Mouse (Mus musculus) stomach, postnatal 0 days (tissue): Measurements from ENCODE around the gene Slc9a9. TPM values are rescaled to one million over a fixed set of nuclear protein-coding genes. Genes with fewer than 3 reads are reported as not detected.
A peak's percentile ranks its signal among the peaks of the same experiment; 100 is the strongest.
"Not testable (repeated sequence)": the region's sequence is repeated elsewhere in the genome, so short reads cannot be mapped to it uniquely, and the experiment has no call there.

Source experiments
- ATAC-seq: fragments of 200-750 bp; cut with Nextera tagmentation; 2 replicates; pipeline ENCODE4 v1.8.0; 2017; ENCODE audit not compliant: low FRiP score, low TSS enrichment
- DNase-seq: peaks from one replicate; pipeline ENCODE4 v3.0.0-alpha.2; 2016; ENCODE audit warnings: low spot score
- H3K27ac ChIP-seq: fragments of 300-500 bp; sonication (generic); replicated peaks from 2 replicates; pipeline ENCODE4 v1.5.1; 2014; ENCODE audit warnings: mild to moderate bottlenecking, control low read depth
- H3K27me3 ChIP-seq: fragments of 300-500 bp; sonication (generic); 2 replicates; pipeline ENCODE4 v1.6.1; 2014; ENCODE audit warnings: low read length; ENCODE audit not compliant: control insufficient read depth, insufficient read depth
- H3K36me3 ChIP-seq: fragments of 300-500 bp; sonication (generic); 2 replicates; pipeline ENCODE4 v1.6.1; 2014; ENCODE audit warnings: low read length, mixed read lengths; ENCODE audit not compliant: control insufficient read depth, insufficient read depth
- H3K4me1 ChIP-seq: fragments of 300-500 bp; sonication (generic); replicated peaks from 2 replicates; pipeline ENCODE4 v1.6.1; 2014; ENCODE audit warnings: antibody characterized with exemption; ENCODE audit not compliant: control insufficient read depth, insufficient read depth
- H3K4me2 ChIP-seq: fragments of 300-500 bp; sonication (generic); replicated peaks from 2 replicates; pipeline ENCODE4 v1.6.1; 2014; ENCODE audit warnings: low read depth, mild to moderate bottlenecking, control low read depth, moderate library complexity
- H3K4me3 ChIP-seq: fragments of 300-500 bp; sonication (generic); 2 replicates; pipeline ENCODE4 v1.5.1; 2014; ENCODE audit warnings: low read depth, low read length, control low read depth
- H3K9ac ChIP-seq: fragments of 300-500 bp; sonication (generic); 2 replicates; pipeline ENCODE4 v1.6.1; 2014; ENCODE audit warnings: mild to moderate bottlenecking, low read length, control low read depth, mixed read lengths
- H3K9me3 ChIP-seq: fragments of 300-500 bp; sonication (generic); 2 replicates; pipeline ENCODE4 v1.6.1; 2016; ENCODE audit warnings: low read length; ENCODE audit not compliant: control insufficient read depth
- CTCF ChIP-seq: IDR thresholded peaks from 2 replicates; pipeline ENCODE4 v1.5.1; 2016; ENCODE audit warnings: antibody characterized with exemption, low read depth, mild to moderate bottlenecking, moderate library complexity
- EP300 ChIP-seq: optimal IDR thresholded peaks from 2 replicates; pipeline ENCODE3; 2016; ENCODE audit warnings: antibody characterized with exemption
- WGBS: fragments of 180-500 bp; shearing (Covaris S2); extraction: QIAGEN DNeasy Blood & Tissue Kit; methylation state at CpG from one replicate; pipeline ENCODE4 v1.1.7; 2014; 5-methylcytosine and 5-hydroxymethylcytosine counted together
- polyA plus RNA-seq: library from polyadenylated mRNA; unstranded; fragments of >200 nt; fragmentation: Nextera tagmentation; extraction: Ambion mirVana; gene quantifications from 2 replicates; pipeline ENCODE4 v1.2.1, GENCODE M21; 2015

Gene Slc9a9
- polyA plus RNA-seq, 1 experiment from 2014 or later: 3.4 TPM

DNA sequence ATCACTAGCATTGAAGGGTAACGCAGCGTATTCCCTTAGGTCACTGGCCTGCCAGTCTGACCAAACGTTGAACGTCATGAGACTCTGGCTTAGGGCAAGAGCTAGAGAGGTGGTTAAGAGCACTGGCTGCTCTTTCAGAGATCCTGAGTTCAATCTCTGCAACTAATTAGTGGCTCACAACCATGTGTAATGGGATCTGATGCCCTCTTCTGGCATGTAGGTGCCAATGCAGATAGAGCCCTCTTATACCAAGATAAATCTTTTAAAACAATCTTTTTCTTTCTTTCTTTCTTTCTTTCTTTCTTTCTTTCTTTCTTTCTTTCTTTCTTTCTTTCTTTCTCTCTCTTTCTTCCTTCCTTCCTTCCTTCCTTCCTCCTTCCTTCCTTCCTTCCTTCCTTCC lies 35.4 kb upstream of the Slc9a9 start:
- not testable (repeated sequence) for H3K27me3 ChIP-seq, ATAC-seq, H3K4me1 ChIP-seq, H3K36me3 ChIP-seq, H3K9me3 ChIP-seq, DNase-seq, H3K4me2 ChIP-seq, H3K9ac ChIP-seq, H3K27ac ChIP-seq, H3K4me3 ChIP-seq
- peak; percentile 54 for TF ChIP-seq CTCF
- 93% methylated on average over 4 of the region's 4 CpGs for WGBS

DNA sequence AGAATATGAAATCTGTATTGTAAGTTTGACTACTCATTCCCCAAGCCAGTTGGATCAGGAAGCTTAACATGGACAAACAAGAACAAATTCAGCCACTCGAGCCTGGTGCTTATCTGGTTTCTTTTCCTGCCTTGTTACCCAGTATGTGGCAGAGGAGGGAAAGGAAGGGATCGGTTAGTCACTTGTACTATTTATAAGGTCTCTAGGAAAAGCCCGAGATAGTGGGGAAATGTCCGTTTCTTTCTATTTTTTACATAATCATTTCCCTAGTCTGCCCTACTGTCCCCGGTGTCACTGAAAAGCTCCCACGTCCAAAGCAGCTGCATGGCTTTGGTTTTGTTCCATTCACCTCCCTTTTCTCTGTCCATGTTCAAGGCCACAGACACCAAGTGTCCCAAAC lies 24.1 kb upstream of the Slc9a9 start:
- Histone ChIP-seq H3K36me3 (no peaks in the 10 kb centered on the region), H3K4me3 (no peak overlapping the region), H3K9ac (no peak overlapping the region), H3K27ac (no peak overlapping the region), H3K27me3 (no peaks in the 10 kb centered on the region), H3K4me1 (no peaks in the 10 kb centered on the region), H3K4me2 (no peak overlapping the region), H3K9me3 (no peaks in the 10 kb centered on the region)
- ATAC-seq (no peak), DNase-seq (no peak)
- TF ChIP-seq CTCF (no peak), EP300 (no peak)
- 73% methylated on average over 6 of the region's 6 CpGs for WGBS

DNA sequence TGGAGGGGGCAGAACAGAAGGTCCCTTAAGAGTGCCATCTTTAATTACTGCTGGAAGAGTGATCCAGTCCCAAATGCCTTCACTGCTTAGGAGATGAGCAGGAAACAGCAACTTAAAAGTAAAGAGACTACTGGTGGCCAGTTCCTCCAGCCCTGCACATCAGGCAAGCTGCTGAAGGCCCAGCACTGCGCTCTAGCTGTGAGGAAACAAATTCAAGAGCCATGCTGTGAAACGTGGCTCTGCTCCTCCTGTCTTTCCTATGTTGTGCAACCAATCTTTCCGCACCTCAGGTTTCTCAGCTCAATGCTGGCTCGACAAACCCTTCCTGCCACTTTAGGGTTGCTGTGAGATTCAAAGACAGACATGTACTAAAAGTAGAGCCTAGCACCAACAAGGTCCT lies 22.3 kb upstream of the Slc9a9 start:
- Histone ChIP-seq H3K36me3 (no peaks in the 10 kb centered on the region), H3K27ac (no peak overlapping the region), H3K4me1 (no peaks in the 10 kb centered on the region), H3K9ac (no peak overlapping the region), H3K9me3 (no peaks in the 10 kb centered on the region), H3K27me3 (no peaks in the 10 kb centered on the region), H3K4me3 (no peak overlapping the region), H3K4me2 (no peak overlapping the region)
- 67% methylated on average over 4 of the region's 4 CpGs for WGBS
- DNase-seq (no peak), ATAC-seq (no peak)
- TF ChIP-seq EP300: no peak
- TF ChIP-seq CTCF: no peak

DNA sequence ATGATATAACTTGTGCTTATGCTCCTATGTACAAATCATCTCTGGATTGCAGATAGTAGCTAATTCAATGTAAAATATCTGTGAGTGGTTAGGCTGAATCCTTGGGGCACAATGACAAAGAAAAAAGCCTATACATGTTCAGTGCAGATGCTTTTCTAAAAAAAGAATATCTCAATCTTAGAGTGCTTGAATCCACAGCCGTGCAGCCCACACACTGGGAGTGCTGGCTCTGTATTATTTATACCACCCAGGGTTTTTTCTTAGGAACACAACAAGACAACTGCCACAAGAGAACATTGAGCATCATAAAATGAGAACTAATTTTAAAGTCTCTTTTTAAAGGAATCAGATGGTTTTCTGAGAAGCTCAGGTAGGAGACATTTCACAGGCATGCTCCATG lies 19.7 kb upstream of the Slc9a9 start:
- Histone ChIP-seq H3K9me3 (no peaks in the 10 kb centered on the region), H3K36me3 (no peaks in the 10 kb centered on the region), H3K9ac (no peak overlapping the region), H3K4me3 (no peak overlapping the region), H3K27me3 (no peaks in the 10 kb centered on the region), H3K4me2 (no peak overlapping the region), H3K4me1 (no peaks in the 10 kb centered on the region), H3K27ac (no peak overlapping the region)
- DNase-seq (no peak), ATAC-seq (no peak)
- no peak for TF ChIP-seq EP300
- TF ChIP-seq CTCF: no peak
- 86% methylated on average over 1 of the region's 1 CpGs for WGBS

DNA sequence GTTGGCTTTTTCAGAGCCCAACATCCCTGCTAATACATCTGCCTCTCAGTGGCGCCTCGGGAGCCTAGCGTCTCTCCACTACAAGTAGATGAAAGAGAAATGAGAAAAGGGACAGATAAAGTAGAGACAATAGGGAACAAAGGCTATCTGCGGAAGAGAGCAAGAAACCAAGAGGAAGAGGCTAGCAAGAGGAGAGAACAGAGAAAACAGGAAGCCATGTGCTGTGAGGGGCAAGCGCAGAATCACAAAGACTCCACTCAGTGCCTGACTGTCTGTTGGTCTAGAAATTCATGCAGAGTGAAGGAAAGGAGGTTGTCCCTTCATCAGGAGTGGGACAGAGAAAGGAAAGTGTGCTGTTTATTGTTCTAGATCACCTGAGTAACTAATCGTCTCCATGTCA lies 16.5 kb upstream of the Slc9a9 start:
- DNase-seq (no peak), ATAC-seq (no peak)
- H3K36me3 ChIP-seq: no peaks in the 10 kb centered on the region
- H3K9me3 ChIP-seq: no peaks in the 10 kb centered on the region
- no peak for TF ChIP-seq CTCF
- no peak for TF ChIP-seq EP300
- H3K9ac ChIP-seq: no peak overlapping the region
- no peak overlapping the region for H3K4me2 ChIP-seq
- no peaks in the 10 kb centered on the region for H3K27me3 ChIP-seq
- 84% methylated on average over 6 of the region's 6 CpGs for WGBS
- H3K27ac ChIP-seq: no peak overlapping the region
- no peak overlapping the region for H3K4me3 ChIP-seq
- H3K4me1 ChIP-seq: no peaks in the 10 kb centered on the region

DNA sequence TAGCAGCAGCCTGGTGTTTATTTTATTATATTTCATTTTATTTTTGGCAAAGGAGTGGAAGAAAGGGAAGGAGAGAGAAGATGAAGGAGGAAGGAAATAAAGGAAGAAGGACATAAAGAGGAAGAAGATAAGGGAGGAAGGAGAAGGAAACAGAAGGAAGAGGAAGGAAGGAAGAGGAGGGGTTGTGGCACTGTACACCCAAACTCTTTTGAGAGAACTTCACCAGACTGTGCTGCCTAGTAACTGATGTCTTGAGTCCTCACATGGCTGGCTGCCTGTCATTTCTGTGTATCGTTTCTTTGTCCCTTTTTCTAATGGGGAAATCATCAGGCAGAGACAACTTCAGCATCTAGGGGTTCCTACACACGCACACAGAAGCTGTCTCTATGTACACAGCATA lies 15.9 kb upstream of the Slc9a9 start:
- no peak overlapping the region for H3K4me2 ChIP-seq
- H3K27ac ChIP-seq: no peak overlapping the region
- DNase-seq: no peak
- H3K36me3 ChIP-seq: no peaks in the 10 kb centered on the region
- TF ChIP-seq CTCF (no peak), EP300 (no peak)
- no peaks in the 10 kb centered on the region for H3K27me3 ChIP-seq
- no peak overlapping the region for H3K9ac ChIP-seq
- H3K9me3 ChIP-seq: no peaks in the 10 kb centered on the region
- 57% methylated on average over 2 of the region's 2 CpGs for WGBS
- ATAC-seq: no peak
- no peak overlapping the region for H3K4me3 ChIP-seq
- no peaks in the 10 kb centered on the region for H3K4me1 ChIP-seq
